Mouse (Mus musculus) urinary bladder, postnatal 25 days (tissue): ENCODE data around the gene Tcp10c.
"Not testable (repeated sequence)": the region's sequence is repeated elsewhere in the genome, so short reads cannot be mapped to it uniquely, and the experiment has no call there.

Experiments
- DNase-seq: peaks from one replicate; pipeline ENCODE4 v3.0.0; 2022; ENCODE audit warnings: low spot score

Gene Tcp10c

DNA sequence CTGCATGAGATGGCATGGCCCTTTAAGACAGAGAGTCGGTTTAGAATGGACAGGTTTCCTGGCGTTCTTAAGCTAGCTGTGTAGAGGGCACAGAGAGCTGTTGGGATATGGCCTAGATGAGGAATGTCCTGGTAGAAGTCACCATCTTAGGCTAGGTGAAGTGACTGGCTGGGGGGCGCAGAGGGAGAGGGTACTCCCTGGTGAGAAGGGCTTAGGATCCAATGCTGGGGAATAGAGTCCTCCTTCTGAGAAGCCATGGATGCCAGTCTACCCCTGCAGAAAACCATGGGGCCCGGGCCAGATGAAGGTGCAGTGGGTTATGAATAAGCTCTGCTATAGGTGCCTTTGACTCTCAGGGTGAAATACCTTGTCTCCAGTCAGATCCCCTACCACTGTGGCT, at the start of gene Tcp10c:
Gene Tcp10c (plus strand): TSS at position 52 of the 400 bp plus-strand sequence.
- DNase-seq: not testable (repeated sequence)

DNA sequence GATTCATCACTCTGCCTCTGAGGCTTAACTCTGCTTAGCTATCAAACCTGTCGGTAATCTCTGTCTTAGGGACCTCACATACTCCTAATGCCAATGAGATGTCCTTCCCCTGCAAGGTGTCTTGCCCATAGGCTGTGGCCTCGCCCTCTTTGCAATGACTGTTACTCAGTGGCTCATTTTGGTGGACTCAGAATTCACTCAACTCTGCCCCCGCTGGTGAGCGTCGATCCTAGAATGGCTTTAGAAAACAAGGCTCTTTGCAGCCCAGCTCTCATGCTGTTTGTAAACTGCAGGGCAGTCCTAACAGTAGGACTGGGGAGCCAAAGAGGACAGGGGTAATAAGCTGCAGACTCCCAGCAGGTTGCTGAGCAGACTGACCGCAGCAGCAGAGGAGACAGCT, 46.5 kb upstream of the Tcp10c start:
- DNase-seq: not testable (repeated sequence)

DNA sequence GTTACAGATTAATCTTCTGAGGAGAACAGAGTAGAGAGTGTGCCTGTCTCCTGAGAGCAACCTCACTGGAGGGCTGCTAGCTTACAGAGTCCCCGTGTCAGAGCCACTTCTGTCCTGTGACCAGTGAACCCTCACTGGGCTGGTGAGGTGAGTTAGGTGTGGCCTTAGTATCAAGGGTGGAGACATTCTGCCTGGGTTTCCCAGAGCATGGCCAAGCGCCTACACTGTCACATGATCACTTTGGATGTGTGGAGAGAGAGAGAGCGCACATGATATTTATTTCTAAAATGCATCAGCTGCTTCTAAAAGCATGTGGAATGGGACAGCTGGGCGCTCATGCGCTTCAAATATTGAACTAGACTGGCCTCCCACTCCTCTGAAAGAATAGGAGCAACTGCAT, 46.0 kb upstream of the Tcp10c start:
- not testable (repeated sequence) for DNase-seq

DNA sequence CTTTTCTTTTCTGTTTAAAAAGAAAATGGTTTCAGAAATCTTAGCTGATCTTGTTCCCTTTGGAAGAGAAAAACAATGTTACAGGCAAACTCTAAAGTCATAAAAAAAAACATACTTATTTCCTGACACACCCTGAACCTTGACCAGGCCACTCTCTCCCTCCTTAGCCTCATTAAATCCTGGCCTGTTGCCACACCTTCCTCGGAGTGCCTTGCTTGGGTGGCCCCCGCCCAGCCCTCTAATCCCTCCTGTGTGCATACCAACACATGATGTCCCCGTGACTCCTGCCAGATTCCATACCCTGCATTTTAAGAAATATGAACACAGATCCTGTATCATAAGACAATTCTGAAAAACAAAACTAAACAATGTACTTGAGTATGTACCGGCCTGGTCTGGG, 45.6 kb upstream of the Tcp10c start:
- not testable (repeated sequence) for DNase-seq

DNA sequence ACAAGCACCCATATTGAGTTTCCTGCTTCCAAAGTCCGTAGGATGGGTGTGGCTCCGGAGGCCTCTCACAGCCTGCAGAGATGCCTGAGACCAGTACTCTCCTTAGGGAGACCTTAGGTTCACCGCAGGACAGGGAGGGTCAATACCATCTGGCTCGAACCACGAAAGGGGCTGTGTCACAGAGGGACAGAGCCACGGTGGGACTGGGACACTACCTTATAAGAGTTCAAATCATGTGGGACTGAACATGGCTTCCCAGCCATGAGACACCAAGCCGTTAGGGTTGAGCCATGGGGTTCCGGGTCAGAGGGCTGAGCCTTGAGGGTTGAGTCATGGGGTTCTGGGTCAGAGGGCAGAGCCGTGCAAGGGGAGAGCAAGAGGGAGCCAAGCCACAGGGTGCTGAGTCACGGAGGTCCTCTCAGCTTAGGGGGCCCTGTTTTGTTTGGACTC, 45.2 kb upstream of the Tcp10c start:
- not testable (repeated sequence) for DNase-seq

DNA sequence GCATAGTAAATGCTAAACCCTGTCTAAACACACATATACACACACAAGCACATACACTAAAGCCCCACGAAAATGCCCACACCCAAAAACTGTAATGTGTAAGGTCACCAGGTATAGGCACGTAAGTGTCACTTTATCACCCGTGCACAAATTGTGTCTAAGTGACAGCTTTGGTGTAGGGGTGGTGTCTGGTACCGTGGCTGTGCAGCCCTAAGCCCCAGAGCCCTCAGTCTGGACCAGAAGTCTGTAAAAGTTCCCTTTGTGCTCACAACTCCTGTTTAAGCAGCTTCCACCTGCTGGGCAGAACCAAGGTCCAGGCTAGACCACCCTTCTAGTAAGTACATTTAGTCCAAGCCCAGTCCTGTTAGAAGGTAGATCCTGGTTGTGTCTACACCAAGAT, 24.4 kb upstream of the Tcp10c start:
- not testable (repeated sequence) for DNase-seq

DNA sequence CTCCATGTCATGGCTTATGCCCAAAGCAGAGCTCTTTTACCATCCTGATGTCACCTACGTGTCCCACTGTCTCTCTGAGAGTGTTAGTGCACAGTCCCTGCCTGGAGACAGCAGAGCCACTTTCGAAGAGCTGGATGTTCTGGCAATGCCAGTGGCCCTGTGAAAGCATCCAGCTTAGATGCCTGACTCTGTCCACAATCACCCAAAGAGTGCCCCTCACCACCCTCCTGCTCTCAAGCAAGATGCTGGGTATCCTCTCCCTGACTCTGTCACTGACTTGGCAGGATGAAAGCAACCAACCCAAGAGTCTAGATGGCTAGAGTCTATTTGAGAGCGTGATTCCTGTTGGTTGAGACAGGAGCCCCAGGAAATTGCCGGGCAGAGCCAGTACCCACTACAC, 23.2 kb upstream of the Tcp10c start:
- DNase-seq: not testable (repeated sequence)

DNA sequence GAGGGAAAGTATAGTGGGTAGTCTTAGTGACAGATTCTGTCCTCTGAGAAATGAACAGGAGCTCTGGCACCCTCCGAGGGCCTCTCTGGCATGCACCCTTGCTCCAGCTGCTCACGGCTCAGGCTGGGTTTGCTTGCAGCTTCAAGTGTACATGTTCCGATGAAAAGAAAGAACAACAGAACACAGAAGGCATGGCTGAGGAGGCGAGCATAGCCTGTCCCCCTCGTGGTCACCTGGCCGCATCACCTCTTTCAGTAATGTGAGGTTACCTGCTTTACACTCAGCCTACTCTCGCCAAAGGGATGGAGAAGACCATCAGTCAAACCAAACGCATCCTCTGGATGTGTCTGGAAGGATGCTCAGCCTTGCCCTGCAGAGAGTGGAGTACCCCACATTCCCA, 21.9 kb upstream of the Tcp10c start:
- not testable (repeated sequence) for DNase-seq

DNA sequence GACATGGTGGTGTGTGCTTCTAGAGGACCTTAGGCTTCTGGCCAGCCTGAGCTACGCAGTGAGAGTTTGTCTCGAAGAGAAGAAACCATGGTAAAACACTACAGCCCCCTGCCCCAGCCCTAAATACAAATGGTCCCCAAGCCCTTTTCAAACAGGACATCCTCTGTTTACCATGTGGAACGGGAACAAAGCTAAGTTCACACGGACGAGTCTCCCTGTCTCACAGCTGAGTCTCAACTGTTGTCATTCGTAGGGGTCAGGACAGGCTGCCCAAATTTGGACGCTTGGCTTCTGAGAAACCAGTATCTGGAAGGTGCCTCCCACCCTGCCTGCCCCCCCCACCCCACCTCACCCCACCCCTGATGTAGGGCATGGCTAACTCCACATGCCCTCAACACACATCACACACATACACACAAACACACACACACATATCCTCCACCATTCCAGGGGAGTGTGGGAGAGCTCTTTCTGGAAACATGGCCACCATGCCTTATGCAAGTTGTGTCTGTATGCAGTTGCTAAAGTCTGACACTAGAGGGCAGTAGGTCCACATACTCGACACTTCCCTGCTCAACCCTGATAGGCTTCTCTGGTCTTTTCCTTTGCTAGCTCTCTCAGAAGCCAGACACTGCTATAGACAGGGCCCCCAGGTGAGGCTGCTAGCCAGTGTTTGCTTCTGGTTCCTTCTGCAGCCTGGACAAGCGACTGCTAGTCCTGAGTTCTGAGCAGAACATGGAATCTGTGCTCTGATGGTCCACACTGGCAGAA, 17.2 kb upstream of the Tcp10c start:
- DNase-seq: not testable (repeated sequence)

DNA sequence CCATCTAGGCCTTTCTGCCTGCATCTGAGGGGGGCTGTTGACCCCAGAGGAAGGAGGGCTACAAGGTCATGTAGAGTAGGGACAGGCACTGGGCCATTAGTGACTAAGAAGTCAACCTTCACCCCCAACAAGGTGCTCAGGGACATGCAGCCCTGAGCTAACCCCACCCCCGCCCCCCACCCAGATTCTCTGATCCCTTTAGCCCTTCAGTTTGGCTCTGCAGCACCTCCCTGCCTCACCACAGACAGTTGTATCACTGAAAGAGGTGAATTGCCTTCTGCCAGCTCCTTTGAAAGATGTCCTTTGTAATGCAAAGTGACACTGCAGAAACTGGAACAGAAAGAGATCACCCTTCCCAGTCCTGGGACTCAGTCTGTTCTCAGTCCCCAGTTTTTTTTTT, 16.4 kb upstream of the Tcp10c start:
- DNase-seq: not testable (repeated sequence)

DNA sequence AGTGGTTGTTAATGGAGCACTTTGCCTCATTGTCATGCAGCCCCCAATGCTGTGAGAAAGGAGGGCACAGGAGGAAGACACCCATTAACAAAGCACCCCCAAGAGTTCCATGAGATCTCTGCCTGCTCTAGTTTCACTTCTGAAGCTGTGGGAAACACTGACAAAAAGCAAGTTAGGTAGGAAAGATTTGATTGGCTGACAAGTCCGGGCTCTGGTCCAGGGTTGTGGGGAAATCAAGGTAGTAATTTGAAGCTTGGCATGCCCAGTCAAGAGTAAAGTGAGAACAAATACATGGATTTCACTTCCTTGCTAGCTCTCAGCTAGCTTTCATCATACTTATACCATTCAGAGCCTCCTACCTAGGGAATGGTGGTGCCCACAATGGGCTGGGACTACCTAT, 14.3 kb upstream of the Tcp10c start:
- not testable (repeated sequence) for DNase-seq

DNA sequence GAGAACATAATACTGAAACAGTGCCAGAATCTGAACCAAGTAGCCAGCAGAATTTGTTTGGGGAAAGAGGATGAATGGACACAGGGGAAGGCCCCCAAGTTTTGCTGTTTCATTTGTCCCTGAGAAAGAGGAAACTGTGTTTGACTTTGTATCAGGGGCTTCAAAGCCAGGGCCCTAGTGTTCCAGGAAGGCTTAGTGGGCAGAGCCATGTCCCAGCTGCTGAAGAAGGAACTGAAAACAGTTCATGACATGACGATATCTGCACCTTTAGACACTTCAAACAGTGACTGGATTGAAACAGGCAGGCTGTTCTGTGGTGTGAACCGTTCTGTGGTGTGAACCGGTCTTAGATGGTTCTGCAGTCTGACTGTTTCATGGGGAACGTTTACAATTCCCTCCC, 8.4 kb upstream of the Tcp10c start:
- DNase-seq: not testable (repeated sequence)

DNA sequence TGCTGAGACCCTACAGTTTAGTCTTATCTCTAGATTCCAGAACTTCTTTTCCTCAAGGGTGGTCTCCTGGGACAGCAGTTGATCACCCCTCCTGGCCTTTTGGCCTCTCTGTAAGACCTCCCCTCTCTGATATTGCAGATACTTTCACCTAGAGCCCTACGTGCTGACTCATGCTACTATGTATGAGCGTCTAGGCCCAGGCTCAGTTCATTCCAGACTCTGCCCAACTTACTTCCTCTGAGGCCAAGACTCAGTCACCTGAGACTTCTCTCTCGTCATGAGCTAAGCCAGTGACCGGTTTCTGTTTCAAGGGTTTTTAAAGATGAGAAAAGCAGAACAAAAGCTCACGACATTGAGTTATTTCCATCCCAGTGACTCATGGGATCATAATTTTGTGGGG, 4.8 kb upstream of the Tcp10c start:
- not testable (repeated sequence) for DNase-seq

DNA sequence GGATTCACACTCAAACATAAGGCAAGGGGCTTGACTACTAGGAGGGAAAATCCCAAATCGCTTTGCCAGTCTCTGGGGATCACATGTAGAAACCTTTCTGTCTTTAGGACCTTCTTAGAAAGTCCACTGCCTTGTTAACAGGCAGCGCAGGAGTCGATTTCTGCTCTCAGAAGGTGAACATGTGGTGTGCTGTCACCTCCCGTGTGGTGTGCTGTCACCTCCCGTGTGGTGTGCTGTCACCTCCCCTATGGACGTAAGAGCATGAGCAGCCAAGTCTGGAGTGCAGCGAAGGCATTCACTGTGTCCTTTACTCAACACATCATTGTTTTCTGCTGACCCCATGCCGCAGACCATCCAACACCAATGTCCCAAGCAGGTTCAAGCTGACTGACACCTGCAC, 1.1 kb upstream of the Tcp10c start:
- DNase-seq: not testable (repeated sequence)

DNA sequence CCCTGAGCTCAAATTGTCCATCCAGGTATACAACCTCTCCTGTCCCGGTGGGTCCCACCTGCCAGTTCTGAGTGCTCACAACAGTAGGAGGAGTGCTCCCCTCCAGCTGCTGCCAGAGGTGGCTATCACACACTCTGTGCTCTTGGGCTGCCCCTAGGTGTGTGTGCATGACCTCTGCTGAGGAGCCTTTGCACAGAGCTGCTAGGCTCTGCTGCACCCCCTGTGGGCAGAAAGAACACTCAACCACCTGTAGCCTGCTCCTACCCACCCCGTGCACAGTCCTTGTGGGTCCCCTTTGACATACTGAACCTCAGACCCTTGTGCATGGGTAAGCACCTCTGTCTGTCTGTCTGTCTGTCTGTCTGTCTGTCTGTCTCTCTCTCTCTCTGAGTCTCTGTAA, 8.1 kb downstream of the Tcp10c start:
- DNase-seq: not testable (repeated sequence)

DNA sequence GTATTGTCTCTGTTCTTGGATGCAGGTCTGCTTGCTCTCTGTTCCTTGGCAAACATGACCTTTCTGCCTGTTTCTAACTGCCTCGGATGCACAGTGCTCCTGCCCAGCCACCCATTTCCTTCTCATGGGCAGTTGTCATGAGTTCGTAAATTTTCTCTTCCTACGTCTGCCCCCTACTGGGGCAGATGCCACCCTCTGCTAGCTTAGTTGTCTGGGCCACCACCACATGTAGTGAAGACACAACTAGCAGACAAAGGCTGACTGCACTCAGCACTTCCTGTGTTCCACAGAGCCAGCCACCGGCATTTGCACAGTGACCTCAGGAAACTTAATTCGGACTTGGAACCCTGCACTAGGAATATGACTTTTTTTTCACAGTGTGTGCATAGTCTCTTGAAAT, 9.4 kb downstream of the Tcp10c start:
- not testable (repeated sequence) for DNase-seq

DNA sequence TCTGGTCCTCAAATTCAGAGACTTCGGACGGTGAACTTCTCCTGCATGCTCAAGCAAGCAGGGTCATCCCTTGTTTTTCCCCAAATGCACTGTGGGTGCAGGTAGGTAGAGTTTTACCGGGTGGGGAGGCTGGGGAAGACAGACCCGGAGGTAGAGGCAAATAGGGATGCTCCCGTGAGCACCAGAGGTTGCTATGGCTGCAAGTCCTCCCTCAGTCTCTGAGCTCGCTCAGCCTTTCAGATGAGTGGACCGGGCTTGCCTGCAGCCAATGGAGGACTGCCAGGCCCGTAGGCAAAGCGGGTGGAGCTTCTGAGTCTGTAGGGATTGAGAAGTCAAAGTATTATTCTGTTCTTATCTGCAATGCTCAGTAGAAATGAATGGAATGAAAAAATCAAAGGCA, 9.8 kb downstream of the Tcp10c start:
- DNase-seq: not testable (repeated sequence)

DNA sequence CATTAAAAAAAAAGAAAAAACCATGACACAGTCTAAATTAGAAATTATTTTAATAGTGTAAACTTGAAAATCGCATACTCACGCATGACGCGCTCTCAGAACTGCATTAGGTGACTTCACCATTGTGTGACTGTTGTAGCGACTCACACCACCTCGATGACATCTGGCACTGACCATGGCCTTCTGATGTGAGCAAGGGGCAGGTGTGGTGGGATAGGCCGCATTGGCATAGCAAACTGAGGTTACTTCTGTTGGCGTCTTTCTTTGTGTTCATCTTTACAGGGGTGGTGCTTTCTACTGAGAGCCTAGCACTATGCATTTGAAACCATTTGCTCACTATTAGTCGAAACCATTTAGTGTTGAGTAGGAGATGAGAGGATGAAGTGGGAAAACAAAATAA, 12.8 kb downstream of the Tcp10c start:
- DNase-seq: not testable (repeated sequence)

DNA sequence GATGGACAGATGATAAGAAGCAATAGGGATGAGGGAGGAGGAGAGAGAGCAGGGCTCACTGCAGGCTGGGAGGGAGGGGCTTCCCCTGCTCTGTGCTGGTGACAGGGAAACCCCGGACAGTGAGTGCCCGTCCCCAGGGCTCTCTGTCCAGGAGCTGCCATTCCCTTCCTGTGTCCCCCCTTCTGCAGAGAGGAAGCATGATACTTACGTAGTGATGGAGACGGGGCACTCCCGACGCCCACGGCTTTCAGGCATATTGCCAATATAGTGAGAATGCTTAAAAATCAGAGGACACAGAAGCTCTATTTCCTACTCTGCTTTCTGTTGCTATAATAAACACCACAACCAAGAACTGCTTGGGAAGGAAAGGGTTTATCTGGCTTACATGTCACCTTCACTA, 14.3 kb downstream of the Tcp10c start:
- DNase-seq: not testable (repeated sequence)

DNA sequence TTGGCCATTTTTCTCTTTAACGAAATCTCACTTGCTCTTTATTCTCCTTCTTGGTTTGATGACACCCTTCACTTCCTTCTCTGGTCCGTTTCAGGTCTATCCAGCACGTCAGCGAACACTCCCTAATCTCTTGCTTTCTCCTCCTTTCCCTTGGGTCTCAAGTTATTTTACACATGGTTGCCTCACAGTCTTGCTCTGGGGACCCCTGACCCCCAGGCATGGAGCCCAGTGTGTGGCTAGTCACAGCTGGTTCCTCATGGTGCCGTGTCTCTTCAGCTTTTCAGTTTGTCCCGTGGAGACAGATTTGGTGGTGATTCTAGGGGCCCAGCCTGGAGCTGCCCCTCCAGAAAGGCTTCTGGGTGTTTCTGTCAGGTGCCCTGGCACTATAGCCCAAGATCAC, 16.4 kb downstream of the Tcp10c start:
- not testable (repeated sequence) for DNase-seq

DNA sequence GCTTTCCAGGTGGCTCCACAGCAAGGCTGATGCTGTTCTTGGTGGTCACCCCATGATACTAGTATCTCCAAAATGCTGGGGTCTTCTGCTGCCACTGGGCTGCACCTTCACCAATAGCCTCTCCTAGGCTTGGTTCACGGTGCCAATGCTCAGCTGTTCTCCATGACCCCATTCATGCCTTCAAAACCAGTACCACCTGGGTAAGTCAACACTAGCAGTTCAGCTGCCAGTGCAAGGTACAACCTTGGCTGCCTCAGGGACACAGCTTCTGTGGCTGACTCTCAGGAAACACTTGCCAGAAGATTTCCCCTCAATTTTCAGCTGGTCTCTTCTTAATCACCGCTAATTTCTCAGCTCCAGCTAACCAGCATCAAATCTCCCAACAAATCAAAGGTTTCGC, 24.0 kb downstream of the Tcp10c start:
- not testable (repeated sequence) for DNase-seq

DNA sequence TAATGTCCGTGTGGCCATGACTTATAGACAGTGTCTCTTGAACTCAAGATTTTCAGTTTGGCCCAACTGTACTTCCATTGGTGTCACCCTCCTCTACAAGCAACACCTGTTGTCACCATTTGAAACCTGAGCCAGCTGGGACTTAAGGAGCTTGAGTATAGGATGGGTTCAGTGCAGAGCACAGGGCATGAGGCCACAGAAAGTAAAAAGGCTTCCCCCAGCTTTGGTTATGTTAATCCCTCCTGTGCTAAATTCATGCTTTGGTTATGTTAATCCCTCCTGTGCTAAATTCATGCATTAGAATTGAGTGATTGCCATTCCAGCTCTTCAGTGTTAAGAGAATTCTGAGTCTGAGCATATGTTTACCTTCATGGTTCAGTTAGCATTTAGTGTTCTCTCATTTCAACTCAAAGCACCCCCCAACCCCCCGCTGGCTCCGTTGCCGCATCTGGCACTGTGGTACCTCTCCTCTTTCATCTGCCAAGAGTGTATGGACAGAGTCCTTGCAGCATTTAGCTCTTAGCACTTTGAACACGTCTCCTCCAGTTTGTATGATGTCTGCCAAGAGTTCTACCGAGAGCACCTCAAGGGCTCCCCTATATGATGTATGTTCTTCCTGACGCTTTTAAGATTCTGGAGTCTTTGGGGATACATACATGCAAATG, 25.7 kb downstream of the Tcp10c start:
- not testable (repeated sequence) for DNase-seq

DNA sequence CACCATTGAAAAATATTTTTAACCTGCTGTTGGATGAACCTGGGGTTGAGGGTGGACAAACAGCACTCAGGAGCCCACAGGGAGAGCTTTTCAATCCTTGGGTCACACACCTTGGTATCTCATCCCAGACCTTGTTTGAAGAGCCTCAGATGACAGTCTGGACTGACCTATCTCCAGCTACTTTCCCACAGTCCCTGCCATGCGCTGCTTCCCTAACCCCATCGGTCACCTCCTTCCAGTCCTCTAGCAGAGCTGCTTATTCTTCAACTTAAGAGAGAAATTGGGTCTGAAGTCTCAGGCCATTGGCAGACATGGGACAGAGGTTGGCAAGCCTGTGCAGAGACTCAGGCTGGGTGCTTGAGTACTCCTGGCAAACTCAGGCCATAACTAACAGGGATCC, 26.9 kb downstream of the Tcp10c start:
- not testable (repeated sequence) for DNase-seq
